Mouse (Mus musculus) MEL-GATA-1-ER (cell line): ENCODE results near the gene Cebpg.

Experiments
- DNase-seq: peaks from one replicate; pipeline ENCODE4 v3.0.0-alpha.2; 2012; ENCODE audit warnings: low read depth; ENCODE audit errors: extremely low read depth

The Cebpg gene

DNA sequence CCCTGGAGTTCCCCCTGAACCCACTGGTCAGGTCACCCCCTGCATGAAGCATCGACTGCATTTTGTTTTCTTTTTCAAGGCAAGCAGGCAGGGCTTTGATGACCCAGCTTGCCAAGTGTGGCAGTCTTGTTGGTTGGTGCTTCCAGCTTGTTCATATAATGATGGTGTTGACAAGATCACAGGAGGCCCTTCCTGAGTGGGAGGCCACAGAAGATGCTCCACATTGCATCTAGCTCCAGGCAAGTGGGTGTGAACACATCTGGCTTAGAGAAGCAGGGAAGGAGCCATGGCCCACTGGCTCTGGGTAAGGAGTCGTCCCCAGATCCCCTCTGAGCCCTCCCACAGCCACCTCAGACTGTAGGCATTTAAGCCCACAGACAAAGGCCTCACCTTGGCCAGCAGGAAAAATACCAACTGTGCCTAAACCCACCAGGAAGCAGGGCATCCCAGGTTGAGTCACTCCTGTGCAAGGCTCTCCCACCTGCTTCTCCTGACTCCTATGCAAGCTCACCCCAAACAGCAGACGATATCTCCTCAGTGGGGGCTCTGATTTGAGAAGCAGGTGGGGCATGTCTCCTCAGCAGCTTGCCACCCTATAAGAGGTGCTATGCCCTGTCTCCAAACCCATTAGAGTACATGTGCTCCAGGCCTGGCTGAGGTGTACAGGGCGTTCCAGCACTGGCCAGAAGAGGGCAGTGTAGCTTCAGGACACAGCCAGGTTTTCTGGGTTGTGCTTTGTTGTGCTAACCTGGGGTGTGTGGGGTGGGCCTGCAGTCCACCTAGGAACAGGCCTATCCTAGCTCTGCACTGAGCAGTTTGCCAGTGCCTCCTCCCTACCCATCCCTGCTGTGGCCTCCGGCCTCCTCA is 30.7 kb downstream of the Cebpg start:
- peak; percentile 19 for DNase-seq

DNA sequence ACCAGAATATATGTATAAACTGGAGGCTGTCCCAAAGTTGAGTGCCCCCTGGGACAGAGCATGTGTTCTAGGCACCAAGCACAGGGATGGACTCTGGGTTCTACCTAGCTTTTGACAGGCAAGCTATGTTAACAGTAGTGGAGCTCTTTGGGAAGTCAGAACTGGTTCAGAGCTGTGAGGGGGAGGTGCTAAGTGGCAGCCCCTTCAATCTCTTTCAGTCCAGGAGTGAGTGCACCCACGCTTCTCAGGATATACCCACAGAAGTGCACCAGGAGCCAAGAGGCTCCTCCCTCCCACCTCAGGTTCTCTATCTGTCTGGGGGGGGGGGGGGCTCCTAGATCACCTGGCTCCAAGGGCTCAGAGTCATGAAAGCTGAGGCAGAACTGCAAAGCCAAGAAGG is 31.9 kb downstream of the Cebpg start:
- DNase-seq = no peak

DNA sequence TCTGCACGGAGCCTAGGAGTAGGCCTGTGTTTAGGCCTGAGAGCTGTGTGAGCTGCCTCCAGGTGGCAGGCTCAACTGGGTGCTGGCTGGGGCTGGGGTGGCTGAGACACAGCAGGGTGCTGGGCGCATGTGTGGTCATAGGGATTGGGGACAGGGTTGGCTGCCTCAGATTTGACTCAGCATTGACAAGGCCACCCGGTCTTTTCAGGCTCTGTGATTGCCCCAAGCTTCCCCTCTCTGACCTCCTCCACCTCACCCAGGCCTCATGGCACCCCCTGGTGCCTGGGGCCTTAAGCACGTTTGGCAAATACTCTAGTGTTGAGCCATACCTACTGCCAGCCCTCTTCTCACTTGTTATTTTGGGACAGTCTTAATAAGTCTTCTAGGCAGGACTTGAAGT is 33.1 kb downstream of the Cebpg start:
- no peak for DNase-seq

DNA sequence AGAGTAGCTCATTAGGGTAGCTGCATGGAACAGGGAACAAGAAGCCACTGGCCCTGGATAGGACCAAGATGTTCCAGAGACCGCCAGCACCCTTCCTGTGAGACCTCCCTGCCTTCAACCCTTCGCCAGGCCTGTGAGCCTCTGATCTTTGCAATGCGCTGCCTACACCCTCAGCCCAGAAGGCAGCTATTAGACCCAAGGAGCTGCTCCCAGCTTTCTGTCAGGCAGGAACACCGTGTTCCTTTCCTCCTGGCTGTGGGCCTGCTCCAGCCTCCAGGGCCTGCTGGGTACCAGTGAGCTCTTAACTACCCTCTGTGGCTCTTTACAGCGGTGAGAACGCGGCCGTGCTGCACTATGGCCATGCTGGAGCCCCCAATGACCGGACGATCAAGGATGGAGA is 35.0 kb downstream of the Cebpg start:
- no peak for DNase-seq

DNA sequence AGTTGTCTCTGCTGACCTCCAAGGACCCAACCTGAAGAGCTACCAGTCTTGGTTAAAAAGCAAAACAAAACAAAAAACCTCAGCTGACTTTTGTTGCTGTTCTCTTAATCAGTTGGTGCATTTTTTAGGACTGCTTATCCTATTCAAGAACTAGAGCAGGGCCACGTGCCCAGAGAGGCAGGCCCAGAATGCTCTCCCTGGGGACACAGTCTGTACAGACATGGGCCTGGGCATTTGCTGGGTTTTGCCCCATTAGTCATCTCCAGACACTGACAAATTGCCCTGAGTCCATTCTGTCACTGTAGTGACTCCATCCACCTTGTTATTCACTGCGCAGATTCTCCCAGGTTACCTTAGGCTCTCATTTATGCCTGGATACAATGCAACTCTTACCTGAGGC is 41.1 kb downstream of the Cebpg start:
- no peak for DNase-seq

DNA sequence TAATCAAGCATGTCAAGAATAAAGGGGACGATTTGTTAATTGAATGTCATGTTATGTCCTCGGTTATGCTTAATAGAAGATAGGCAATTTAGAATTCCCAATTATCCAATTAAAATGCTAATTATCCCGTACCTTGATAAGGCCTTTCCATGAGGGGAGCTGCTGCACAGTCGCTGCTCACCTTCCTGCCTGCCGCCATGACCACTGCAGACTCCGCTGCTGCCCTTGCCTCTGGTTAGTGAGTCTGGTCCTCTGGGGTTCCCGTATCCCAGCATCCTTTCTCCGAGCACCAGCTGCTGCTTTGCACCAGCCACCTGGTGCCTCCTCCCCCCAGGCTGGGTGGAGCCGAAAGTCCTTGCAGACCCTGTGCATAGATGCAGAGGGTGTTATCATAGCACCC is 43.1 kb downstream of the Cebpg start:
- no peak for DNase-seq

DNA sequence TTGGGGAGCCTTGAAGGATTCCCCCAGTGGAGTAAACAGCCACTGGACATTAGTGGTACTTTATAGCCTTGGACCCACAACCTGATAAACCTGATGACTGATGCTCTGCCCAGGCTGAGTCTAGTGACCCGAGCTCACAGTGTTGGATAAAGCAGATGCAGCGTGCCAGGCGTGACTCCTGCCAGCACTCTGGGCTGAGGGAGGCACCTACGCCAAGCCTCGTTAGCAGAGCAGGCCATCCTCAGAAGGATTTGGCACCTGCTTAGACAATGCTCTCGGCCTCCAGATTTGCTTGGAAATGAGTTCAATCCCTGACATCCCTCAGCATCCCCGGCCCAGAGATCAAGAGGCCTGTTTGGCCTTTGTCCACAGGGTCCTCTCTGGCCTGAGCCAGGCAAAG is 49.7 kb downstream of the Cebpg start:
- DNase-seq = no peak

DNA sequence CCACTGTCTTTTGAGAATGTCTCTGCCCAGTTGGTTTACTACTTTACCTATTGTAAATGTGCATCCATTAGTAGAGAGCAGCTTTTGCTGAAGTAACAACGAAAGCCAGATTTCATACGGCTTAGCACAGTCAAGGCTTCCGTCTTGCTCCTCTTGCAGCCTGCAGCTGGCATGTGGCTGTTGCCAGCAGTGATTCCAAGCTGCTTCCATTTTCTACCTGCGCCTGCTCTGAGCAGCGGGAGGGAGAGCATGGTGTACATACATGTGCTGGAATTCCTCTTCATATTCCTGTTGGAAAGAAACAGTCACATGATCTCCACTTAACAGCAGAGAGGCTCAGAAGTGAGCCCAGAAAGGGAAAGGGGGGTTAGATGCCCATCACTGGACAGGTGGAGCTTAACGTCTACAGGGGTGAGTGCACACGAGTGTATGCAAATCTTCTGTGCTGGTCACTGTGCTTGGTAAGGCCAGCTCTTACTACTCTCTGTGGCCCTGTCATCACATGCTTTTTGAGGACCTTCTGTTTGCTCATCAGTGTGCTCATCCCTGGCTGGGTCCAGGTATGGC is 53.1 kb downstream of the Cebpg start:
- DNase-seq = no peak

DNA sequence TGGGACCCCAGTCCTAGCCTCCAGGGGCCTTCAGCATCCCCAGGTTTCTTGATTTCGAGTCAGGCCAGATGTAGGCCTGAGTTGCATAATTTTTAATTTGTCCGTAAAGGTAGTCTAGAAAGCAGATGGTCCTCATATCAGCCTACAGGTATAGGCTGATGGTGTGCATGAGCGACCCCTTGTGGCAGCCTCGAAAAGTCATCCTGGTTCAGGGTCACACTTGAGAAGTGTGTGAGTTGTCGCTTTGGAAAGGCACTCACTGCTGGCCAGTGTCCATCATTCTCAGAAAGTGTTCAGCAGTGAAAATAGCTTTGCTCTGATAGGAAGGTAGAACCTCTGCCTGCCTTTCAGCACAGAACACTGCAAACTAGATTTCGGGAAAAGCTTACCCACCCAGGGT is 55.5 kb downstream of the Cebpg start:
- peak; percentile 11 for DNase-seq
